Mouse (Mus musculus) C2C12 (cell line): Measurements from ENCODE around the gene Fam19a4. TPM values are rescaled to one million over a fixed set of nuclear protein-coding genes. Genes with fewer than 3 reads are reported as not detected.
A peak's percentile ranks its signal among the peaks of the same experiment; 100 is the strongest.

Experiments used
- H3K27me3 ChIP-seq: one replicate; pipeline ENCODE4 v1.6.1; 2011; ENCODE audit not compliant: control insufficient read depth, insufficient read depth, insufficient read length
- H3K36me3 ChIP-seq: one replicate; pipeline ENCODE4 v1.6.1; 2011; ENCODE audit not compliant: control insufficient read depth, insufficient read depth
- H3K4me3 ChIP-seq: one replicate; pipeline ENCODE4 v1.5.1; 2011; ENCODE audit warnings: mild to moderate bottlenecking, control low read depth; ENCODE audit not compliant: poor library complexity, insufficient read depth, severe bottlenecking
- H3K79me2 ChIP-seq: one replicate; pipeline ENCODE4 v1.6.1; 2011; ENCODE audit not compliant: control insufficient read depth, insufficient read depth
- H3K79me3 ChIP-seq: one replicate; pipeline ENCODE4 v1.6.1; 2011; ENCODE audit warnings: low read depth, control low read depth
- H3ac ChIP-seq: one replicate; pipeline ENCODE3; 2011; ENCODE audit warnings: low read depth; ENCODE audit not compliant: control insufficient read depth, insufficient read length
- CEBPB ChIP-seq: IDR thresholded peaks from one replicate; pipeline ENCODE4 v1.6.1; 2011; ENCODE audit warnings: low read depth, mild to moderate bottlenecking, control low read depth, moderate library complexity
- CTCF ChIP-seq: IDR thresholded peaks from one replicate; pipeline ENCODE4 v1.5.1; 2011; ENCODE audit not compliant: control insufficient read depth, insufficient read depth, insufficient read length
- FOSL1 ChIP-seq: IDR thresholded peaks from one replicate; pipeline ENCODE4 v1.8.0; 2011; ENCODE audit warnings: mild to moderate bottlenecking, low read length; ENCODE audit not compliant: poor library complexity, insufficient read depth, severe bottlenecking
- MAX ChIP-seq: IDR thresholded peaks from one replicate; pipeline ENCODE4 v1.6.1; 2011; ENCODE audit warnings: mild to moderate bottlenecking, control low read depth
- MYOD1 ChIP-seq: IDR thresholded peaks from one replicate; pipeline ENCODE4 v1.6.1; 2011; ENCODE audit warnings: low read depth; ENCODE audit not compliant: control insufficient read depth, insufficient read length
- MYOG ChIP-seq: IDR thresholded peaks from one replicate; pipeline ENCODE4 v1.6.1; 2011; ENCODE audit not compliant: control insufficient read depth, insufficient read length; ENCODE audit errors: extremely low read depth
- USF1 ChIP-seq: IDR thresholded peaks from one replicate; pipeline ENCODE4 v1.6.1; 2011; ENCODE audit warnings: low read depth, mild to moderate bottlenecking, control low read depth, moderate library complexity
- long read RNA-seq, 2 experiments: library from polyadenylated mRNA; unstranded; transcript quantifications; one replicate each; pipeline ENCODE4 v2.0.0; 2019 to 2020
- polyA plus RNA-seq: library from polyadenylated mRNA; unstranded; fragments of >200 nt; fragmentation: generic; extraction: Trizol; gene quantifications from one replicate; pipeline ENCODE4 v1.2.1, GENCODE M21; 2012; ENCODE audit warnings: missing spikeins

The Fam19a4 gene
- not detected for polyA plus RNA-seq
- long read RNA-seq, experiment 1 = 0 reads
- long read RNA-seq, experiment 2 = 0 reads

- H3K79me2 ChIP-seq = no peaks in the 10 kb centered on the region
- no peak within 1 kb of the TSS for H3K4me3 ChIP-seq
- H3K79me3 ChIP-seq = no peaks in the 10 kb centered on the region
- peaks cover 45% of the 10 kb centered on the region for H3K27me3 ChIP-seq
- H3ac ChIP-seq = no peak within 1 kb of the TSS
- no peak for TF ChIP-seq MAX
- TF ChIP-seq CEBPB = no peak
- TF ChIP-seq MYOG = no peak
- TF ChIP-seq USF1 = no peak
- TF ChIP-seq MYOD1 = no peak
- TF ChIP-seq CTCF = no peak
- no peak for TF ChIP-seq FOSL1
- no peaks in the 10 kb centered on the region for H3K36me3 ChIP-seq
These were observed at the start of gene Fam19a4 for GRCm38 (mm10) chr6:97060074-97060681. Fam19a4 (minus strand) TSS chr6:97060413.

GRCm38 (mm10) chr6:97106777-97107176 is 46.6 kb upstream of the Fam19a4 start:
- Histone ChIP-seq H3K79me3 (no peaks in the 10 kb centered on the region), H3K36me3 (peaks cover 5% of the 10 kb centered on the region), H3K4me3 (no peak overlapping the region), H3ac (no peak overlapping the region), H3K79me2 (no peaks in the 10 kb centered on the region), H3K27me3 (no peaks in the 10 kb centered on the region)
- TF ChIP-seq CEBPB (no peak), FOSL1 (no peak), CTCF (no peak), MYOG (no peak)

GRCm38 (mm10) chr6:97106106-97106505 is 45.9 kb upstream of the Fam19a4 start:
- no peaks in the 10 kb centered on the region for H3K36me3 ChIP-seq
- TF ChIP-seq USF1 (no peak), MYOD1 (no peak), CTCF (no peak)
- no peaks in the 10 kb centered on the region for H3K79me2 ChIP-seq
- no peak overlapping the region for H3ac ChIP-seq
- H3K4me3 ChIP-seq = no peak overlapping the region
- H3K27me3 ChIP-seq = no peaks in the 10 kb centered on the region
- H3K79me3 ChIP-seq = no peaks in the 10 kb centered on the region

- no peak for TF ChIP-seq USF1
- TF ChIP-seq CTCF = peak; percentile 28
- Histone ChIP-seq H3ac (no peak overlapping the region), H3K27me3 (peaks cover 6% of the 10 kb centered on the region), H3K79me2 (no peaks in the 10 kb centered on the region), H3K4me3 (no peak overlapping the region), H3K79me3 (no peaks in the 10 kb centered on the region), H3K36me3 (no peaks in the 10 kb centered on the region)
These were observed 44.1 kb upstream of the Fam19a4 start for GRCm38 (mm10) chr6:97104264-97104852.

- Histone ChIP-seq H3K36me3 (no peaks in the 10 kb centered on the region), H3ac (no peak overlapping the region), H3K79me2 (no peaks in the 10 kb centered on the region), H3K4me3 (no peak overlapping the region), H3K27me3 (peaks cover 16% of the 10 kb centered on the region), H3K79me3 (no peaks in the 10 kb centered on the region)
- TF ChIP-seq USF1 (no peak), MAX (no peak), CTCF (no peak), CEBPB (no peak), MYOD1 (no peak), MYOG (no peak), FOSL1 (no peak)
These were observed 41.9 kb upstream of the Fam19a4 start for GRCm38 (mm10) chr6:97101958-97102702.
